Mouse (Mus musculus) adrenal gland, adult 10 weeks (tissue): Measurements from ENCODE around the gene Bbx. TPM values are rescaled to one million over a fixed set of nuclear protein-coding genes. Genes with fewer than 3 reads are reported as not detected.

ENCODE experiments used
- polyA plus RNA-seq: library from polyadenylated mRNA; stranded (reverse); fragments of 350-450 nt; fragmentation: Illumina TruSeq; extraction: RNeasy Lipid Tissue Mini Kit (QIAGEN cat#74804); gene quantifications from one replicate; pipeline ENCODE4 v1.2.3, GENCODE M21; 2014; ENCODE audit warnings: low read depth, low replicate concordance

Bbx gene
- polyA plus RNA-seq = 53.8 TPM

GRCm38 (mm10) chr16:50432062-50432878 is at the start of gene Bbx:
Bbx (minus strand) TSS chr16:50432390.

Other genes with a start within 250 kb of the Bbx start
- gene Ccdc54, start 158.8 kb upstream of the Bbx start, polyA plus RNA-seq = not detected